Mouse (Mus musculus): Measurements from ENCODE around the gene Asap2.

- TF ChIP-seq CTCF (IDR thresholded peaks at IDR 0.05; ENCODE audit: low read depth) (no peak), EP300 (optimal IDR thresholded peaks at IDR 0.05) (no peak)
These were observed 176.8 kb downstream of the Asap2 start for GRCm38 (mm10) chr12:21166884-21167575.

Measured in stomach, postnatal 0 days (tissue).